Mouse (Mus musculus) right cerebral cortex, postnatal 10 days (tissue): ENCODE results near the gene Ap1m1.

Experiments used
- DNase-seq, 2 experiments: peaks; one replicate each; pipeline ENCODE4 v3.0.0; 2021; ENCODE audit warnings: low spot score in 2 of 2

Ap1m1 gene

GRCm38 (mm10) chr8:72239499-72240402 is at the start of gene Ap1m1:
TSS of gene Ap1m1 (plus strand) at chr8:72240018.
- DNase-seq = peak; percentile 99

- DNase-seq = no peak
Measured at GRCm38 (mm10) chr8:72190215-72190539, 49.6 kb upstream of the Ap1m1 start.

GRCm38 (mm10) chr8:72192065-72192464 is 47.8 kb upstream of the Ap1m1 start:
- DNase-seq = no peak

GRCm38 (mm10) chr8:72197997-72198396 is 41.8 kb upstream of the Ap1m1 start:
- DNase-seq = no peak

GRCm38 (mm10) chr8:72208582-72208981 is 31.2 kb upstream of the Ap1m1 start:
- DNase-seq = no peak

- DNase-seq = no peak
Measured at GRCm38 (mm10) chr8:72210222-72210621, 29.6 kb upstream of the Ap1m1 start.

- DNase-seq = no peak
Measured at GRCm38 (mm10) chr8:72210710-72211109, 29.1 kb upstream of the Ap1m1 start.

- DNase-seq = no peak
Measured at GRCm38 (mm10) chr8:72211846-72212245, 28.0 kb upstream of the Ap1m1 start.

GRCm38 (mm10) chr8:72212751-72213150 is 27.1 kb upstream of the Ap1m1 start, which contains the start of gene Cib3:
TSS of gene Cib3 (minus strand) at chr8:72212837.
- peak in 1 of 2 experiments; percentile 26 for DNase-seq

- DNase-seq = no peak
Measured at GRCm38 (mm10) chr8:72213536-72213935, 26.3 kb upstream of the Ap1m1 start, which contains the start of gene Gm11034. TSS of gene Gm11034 (minus strand) at chr8:72213636.

- no peak for DNase-seq
Measured at GRCm38 (mm10) chr8:72215060-72215459, 24.8 kb upstream of the Ap1m1 start.

GRCm38 (mm10) chr8:72215871-72216270 is 23.9 kb upstream of the Ap1m1 start:
- DNase-seq = no peak

GRCm38 (mm10) chr8:72218781-72219540 is 20.9 kb upstream of the Ap1m1 start:
- no peak for DNase-seq

GRCm38 (mm10) chr8:72219541-72220363 is 20.1 kb upstream of the Ap1m1 start, which contains the start of gene Fam32a:
TSS of gene Fam32a (plus strand) at chr8:72219730.
- DNase-seq = peak; percentile 95 to 96

- DNase-seq = no peak
Measured at GRCm38 (mm10) chr8:72220758-72221157, 19.1 kb upstream of the Ap1m1 start.

GRCm38 (mm10) chr8:72222656-72223055 is 17.2 kb upstream of the Ap1m1 start:
- peak in 1 of 2 experiments; percentile 40 for DNase-seq

GRCm38 (mm10) chr8:72240403-72240763 is 565 bp downstream of the Ap1m1 start:
- DNase-seq = no peak

GRCm38 (mm10) chr8:72240951-72241350 is 1.1 kb downstream of the Ap1m1 start:
- DNase-seq = peak in 1 of 2 experiments; percentile 51

- DNase-seq = no peak
Measured at GRCm38 (mm10) chr8:72242226-72242625, 2.4 kb downstream of the Ap1m1 start.

- DNase-seq = peak; percentile 44 to 46
Measured at GRCm38 (mm10) chr8:72244610-72245009, 4.8 kb downstream of the Ap1m1 start.

- DNase-seq = peak in 1 of 2 experiments; percentile 69
Measured at GRCm38 (mm10) chr8:72257171-72257901, 17.5 kb downstream of the Ap1m1 start.
